Mouse (Mus musculus): ENCODE results near the gene Gpr87. TPM values are rescaled to one million over a fixed set of nuclear protein-coding genes. Genes with fewer than 3 reads are reported as not detected.

The Gpr87 gene
- not detected for total RNA-seq (2021)

- no peak for DNase-seq
These were observed at the start of gene Gpr87 for GRCm38 (mm10) chr3:59194938-59195337. Gene Gpr87, minus strand, starts transcription at chr3:59195104.

GRCm38 (mm10) chr3:59243384-59243783 lies 48.5 kb upstream of the Gpr87 start:
- peak; percentile 66 to 77 for DNase-seq

- no peak for DNase-seq
These were observed 40.0 kb upstream of the Gpr87 start for GRCm38 (mm10) chr3:59234878-59235277.

- peak; percentile 19 to 45 for DNase-seq
These were observed 36.0 kb upstream of the Gpr87 start for GRCm38 (mm10) chr3:59230912-59231311.

GRCm38 (mm10) chr3:59228730-59229551 lies 34.0 kb upstream of the Gpr87 start:
- no peak for DNase-seq

- DNase-seq, result no peak
These were observed 32.8 kb upstream of the Gpr87 start for GRCm38 (mm10) chr3:59227696-59228095.

GRCm38 (mm10) chr3:59225411-59225810 lies 30.5 kb upstream of the Gpr87 start:
- no peak for DNase-seq

GRCm38 (mm10) chr3:59222303-59222702 lies 27.4 kb upstream of the Gpr87 start:
- DNase-seq, result no peak

GRCm38 (mm10) chr3:59219326-59219725 lies 24.4 kb upstream of the Gpr87 start:
- no peak for DNase-seq

GRCm38 (mm10) chr3:59217211-59217610 lies 22.3 kb upstream of the Gpr87 start:
- no peak for DNase-seq

GRCm38 (mm10) chr3:59212404-59212803 lies 17.5 kb upstream of the Gpr87 start:
- DNase-seq, result no peak

- no peak for DNase-seq
These were observed 16.9 kb upstream of the Gpr87 start for GRCm38 (mm10) chr3:59211784-59212183.

GRCm38 (mm10) chr3:59210727-59211126 lies 15.8 kb upstream of the Gpr87 start, which contains the start of gene P2ry13:
Gene P2ry13, minus strand, starts transcription at chr3:59210882.
- DNase-seq, result no peak

GRCm38 (mm10) chr3:59210089-59210488 lies 15.2 kb upstream of the Gpr87 start:
- DNase-seq, result no peak

GRCm38 (mm10) chr3:59208650-59209548 lies 14.0 kb upstream of the Gpr87 start:
- no peak for DNase-seq

- no peak for DNase-seq
These were observed 11.0 kb upstream of the Gpr87 start for GRCm38 (mm10) chr3:59205941-59206340.

GRCm38 (mm10) chr3:59204719-59205503 lies 10.0 kb upstream of the Gpr87 start:
- no peak for DNase-seq

- DNase-seq, result no peak
These were observed 9.1 kb upstream of the Gpr87 start for GRCm38 (mm10) chr3:59203802-59204520.

- DNase-seq, result no peak
These were observed 2.5 kb upstream of the Gpr87 start for GRCm38 (mm10) chr3:59197329-59197948.

GRCm38 (mm10) chr3:59194099-59194498 lies 805 bp downstream of the Gpr87 start:
- DNase-seq, result no peak

GRCm38 (mm10) chr3:59191674-59192073 lies 3.2 kb downstream of the Gpr87 start:
- no peak for DNase-seq

All from layer of hippocampus, postnatal 36 days (tissue).